8 mouse cellular contexts compared by ENCODE assay signal in the genomic region with DNA sequence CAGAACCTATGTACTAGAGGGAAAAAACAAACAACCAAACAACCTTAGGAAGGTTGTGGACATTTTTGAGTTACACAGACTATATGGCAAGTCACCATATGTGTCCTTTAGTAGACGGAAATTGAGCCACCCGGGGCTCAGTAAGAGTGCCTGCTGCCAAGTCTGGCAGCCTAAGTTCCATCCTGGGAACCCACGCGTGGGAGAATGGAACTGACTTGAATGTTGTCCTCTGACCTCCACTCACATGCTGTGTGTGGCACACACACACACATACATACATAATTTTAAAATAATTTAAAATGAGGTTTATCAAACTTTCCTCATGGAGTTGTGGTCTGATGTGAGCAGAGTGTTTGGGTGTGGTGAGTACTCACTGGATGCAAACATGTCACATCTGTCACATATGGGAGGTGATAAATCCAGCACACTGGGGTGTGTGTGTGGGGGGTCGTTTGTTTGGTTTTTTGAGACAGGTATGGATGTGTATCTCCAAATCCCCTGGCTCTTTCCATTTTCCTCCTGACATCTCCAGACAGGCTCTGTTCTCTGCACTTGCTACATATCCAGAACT. TPM values are rescaled to one million over a fixed set of nuclear protein-coding genes. Genes with fewer than 3 reads are reported as not detected.
DNase-seq lines count a peak whose midpoint lies in the region; ATAC-seq and TF ChIP-seq lines count a peak whose summit lies in the region.

No protein-coding gene starts in this region.

- 0 out of 2 replicates have a peak overlapping the region, but pooled peaks have one; percentile 47 for H3K9ac ChIP-seq in hindbrain, embryonic 12.5 days
- no peak overlapping the region for H3K9ac ChIP-seq in hindbrain, embryonic 11.5 days (ENCODE audit: low read depth, low read length)
- H3K9ac ChIP-seq in CH12.LX (ENCODE audit: insufficient read depth, low read depth): no peak overlapping the region
- no peak overlapping the region for H3K9ac ChIP-seq in limb, embryonic 14.5 days (ENCODE audit: low read depth, low read length, severe bottlenecking)

- peaks cover 3% of the 10 kb centered on the region; the same call in 1 of the 2 replicates for H3K27me3 ChIP-seq in hindbrain, embryonic 12.5 days
- no peaks in the 10 kb centered on the region for H3K27me3 ChIP-seq in hindbrain, embryonic 11.5 days (ENCODE audit: control insufficient read depth, insufficient read depth, low read length)
- H3K27me3 ChIP-seq in CH12.LX (replicated peaks): peaks cover 15% of the 10 kb centered on the region
- H3K27me3 ChIP-seq in limb, embryonic 14.5 days (ENCODE audit: control insufficient read depth, insufficient read depth, low read length): no peaks in the 10 kb centered on the region

- in situ Hi-C loops in CH12.LX (cut with MboI; ENCODE audit: low pct_ligation_motif_present, low pct_unique_long_range_greater_than_20kb, low sequenced_read_pairs): no loop called here

- TF ChIP-seq EP300 in CH12.LX (IDR thresholded peaks at IDR 0.05; ENCODE audit: low read length): no peak

- TF ChIP-seq POLR2A in CH12.LX (IDR thresholded peaks at IDR 0.05; ENCODE audit: low read depth, low read length): no peak
- no peak for TF ChIP-seq POLR2A in limb, embryonic 14.5 days (IDR thresholded peaks at IDR 0.05; ENCODE audit: borderline replicate concordance, extremely low read depth, insufficient read depth, insufficient read length)

- dilution Hi-C loops in CH12.LX (cut with MboI; ENCODE audit: extremely low pct_ligation_motif_present, extremely low pct_unique_long_range_greater_than_20kb, low sequenced_read_pairs): no loop called here

- H3K4me3 ChIP-seq in hindbrain, embryonic 12.5 days: no peak overlapping the region
- no peak overlapping the region for H3K4me3 ChIP-seq in hindbrain, embryonic 11.5 days (ENCODE audit: low read depth, low read length)
- no peak overlapping the region for H3K4me3 ChIP-seq in CH12.LX (replicated peaks in 1 of 3; ENCODE audit: low read depth in 2 of 3, low read length in 2 of 3, poor library complexity in 1 of 3)
- H3K4me3 ChIP-seq in limb, embryonic 14.5 days (replicated peaks; ENCODE audit: low read length): no peak overlapping the region

- no peak for ATAC-seq in hindbrain, embryonic 12.5 days (ENCODE audit: low FRiP score)
- no peak for ATAC-seq in hindbrain, embryonic 11.5 days (ENCODE audit: low FRiP score)
- ATAC-seq in limb, embryonic 14.5 days (ENCODE audit: low FRiP score, low read depth): no peak

- no peaks in the 10 kb centered on the region for H3K36me3 ChIP-seq in hindbrain, embryonic 12.5 days
- no peaks in the 10 kb centered on the region for H3K36me3 ChIP-seq in hindbrain, embryonic 11.5 days (ENCODE audit: control insufficient read depth, insufficient read depth, low read length)
- peaks cover 0 to 24% of the 10 kb centered on the region in 2 experiments for H3K36me3 ChIP-seq in CH12.LX (replicated peaks in 1 of 2; ENCODE audit: control insufficient read depth in 1 of 2, insufficient read depth in 1 of 2, low read length in 1 of 2)
- H3K36me3 ChIP-seq in limb, embryonic 14.5 days (ENCODE audit: control insufficient read depth, insufficient read depth, low read length): peaks cover 3% of the 10 kb centered on the region

- H3K4me1 ChIP-seq in hindbrain, embryonic 12.5 days: peaks cover 46% of the 10 kb centered on the region
- peaks cover 14% of the 10 kb centered on the region; the same call in 1 of the 2 replicates for H3K4me1 ChIP-seq in hindbrain, embryonic 11.5 days (replicated peaks; ENCODE audit: control insufficient read depth, insufficient read depth, low read length)
- peaks cover 5 to 47% of the 10 kb centered on the region in 2 experiments; a peak in 3 of 4 replicates for H3K4me1 ChIP-seq in CH12.LX (ENCODE audit: control insufficient read depth in 1 of 2, insufficient read depth in 2 of 2)
- H3K4me1 ChIP-seq in limb, embryonic 14.5 days (ENCODE audit: control insufficient read depth, insufficient read depth, low read length): peaks cover 23% of the 10 kb centered on the region

- no peak overlapping the region for H3K27ac ChIP-seq in hindbrain, embryonic 12.5 days
- no peak overlapping the region for H3K27ac ChIP-seq in hindbrain, embryonic 11.5 days (ENCODE audit: low read depth, low read length)
- no peak overlapping the region for H3K27ac ChIP-seq in CH12.LX (ENCODE audit: insufficient read depth, low read depth)
- H3K27ac ChIP-seq in limb, embryonic 14.5 days (replicated peaks; ENCODE audit: low read depth, low read length): no peak overlapping the region

- no peaks in the 10 kb centered on the region for H3K9me3 ChIP-seq in hindbrain, embryonic 12.5 days (replicated peaks)
- no peaks in the 10 kb centered on the region for H3K9me3 ChIP-seq in hindbrain, embryonic 11.5 days (ENCODE audit: control insufficient read depth, low read length)
- H3K9me3 ChIP-seq in CH12.LX (replicated peaks; ENCODE audit: low read length): no peaks in the 10 kb centered on the region
- no peaks in the 10 kb centered on the region for H3K9me3 ChIP-seq in limb, embryonic 14.5 days (ENCODE audit: control insufficient read depth, low read length)

- peak overlapping the region; percentile 29; the same call in 1 of the 2 replicates for H3K4me2 ChIP-seq in hindbrain, embryonic 12.5 days (replicated peaks)
- no peak overlapping the region for H3K4me2 ChIP-seq in hindbrain, embryonic 11.5 days (replicated peaks; ENCODE audit: low read depth, low read length)
- H3K4me2 ChIP-seq in CH12.LX (ENCODE audit: insufficient read depth, low read depth, poor library complexity, severe bottlenecking): peak overlapping the region; percentile 24; the same call in 1 of the 2 replicates
- H3K4me2 ChIP-seq in limb, embryonic 14.5 days (replicated peaks; ENCODE audit: low read depth, low read length, severe bottlenecking): peak overlapping the region; percentile 40; the same call in 1 of the 2 replicates

- 73% methylated on average over 5 of the region's 5 CpGs for WGBS in hindbrain, embryonic 12.5 days
- WGBS in hindbrain, embryonic 11.5 days: 73% methylated on average over 5 of the region's 5 CpGs
- WGBS in limb, embryonic 14.5 days: 52% methylated on average over 5 of the region's 5 CpGs

- no peak for TF ChIP-seq RAD21 in CH12.LX (IDR thresholded peaks at IDR 0.05; ENCODE audit: low read depth, low read length)

- TF ChIP-seq CTCF in CH12.LX (conservative IDR thresholded peaks at IDR 0.05 in 1 of 2, IDR thresholded peaks at IDR 0.05 in 1 of 2; ENCODE audit: low read depth in 2 of 2, low read length in 2 of 2): no peak

- no peak for DNase-seq in hindbrain, embryonic 11.5 days (ENCODE audit: low spot score)
- no peak for DNase-seq in CH12.LX (ENCODE audit: extremely low read depth)
- peak; percentile 60 for DNase-seq in c-Kit-negative CD71-positive TER-119-positive erythroid progenitor cells, embryonic 14.5 days (ENCODE audit: low read depth, low spot score)
- no peak for DNase-seq in limb, embryonic 14.5 days (ENCODE audit: low spot score)
- DNase-seq in thymus, postnatal 36 days: no peak
- DNase-seq in layer of hippocampus, postnatal 25 days (ENCODE audit: extremely low spot score in 1 of 2, low spot score in 1 of 2): no peak
- no peak for DNase-seq in retina, postnatal 1 day

- peaks cover 47% of the 10 kb centered on the region for H3K79me2 ChIP-seq in CH12.LX (replicated peaks; ENCODE audit: control insufficient read depth, extremely low read depth, insufficient read depth, poor library complexity, severe bottlenecking)

RNA-seq across cellular contexts. Expression of a gene that starts 1.8 kb away (rescaled TPM):
- 133 and 134 TPM in 2 replicates for polyA plus RNA-seq in hindbrain, embryonic 12.5 days (2016; fragmentation: Nextera tagmentation; extraction: Ambion mirVana)
- polyA plus RNA-seq in hindbrain, embryonic 11.5 days (2014; fragmentation: Nextera tagmentation; extraction: Ambion mirVana): 55.4 and 62.8 TPM in 2 replicates
- total RNA-seq in CH12.LX (2012; rRNA removed): 111 and 120 TPM in 2 replicates
- 117 and 122 TPM in 2 replicates for total RNA-seq in CH12.LX (2014; rRNA removed)
- polyA plus RNA-seq in CH12.LX (2012; ENCODE audit: insufficient read length, low read depth): 190 and 194 TPM in 2 replicates
- 142 and 168 TPM in 2 replicates for polyA plus RNA-seq in limb, embryonic 14.5 days (2012; rRNA removed)
- 74.5 and 87.6 TPM in 2 replicates for polyA plus RNA-seq in limb, embryonic 14.5 days (2014; fragmentation: Nextera tagmentation; extraction: Ambion mirVana)
- 100 to 1,000 TPM; 163 to 169 TPM for total RNA-seq in layer of hippocampus, postnatal 25 days (2021)

RNA-seq across cellular contexts. Expression of a gene that starts 2.1 kb away (rescaled TPM):
- 23.9 and 26.8 TPM in 2 replicates for polyA plus RNA-seq in hindbrain, embryonic 12.5 days (2016; fragmentation: Nextera tagmentation; extraction: Ambion mirVana)
- 21.5 and 27.5 TPM in 2 replicates for polyA plus RNA-seq in hindbrain, embryonic 11.5 days (2014; fragmentation: Nextera tagmentation; extraction: Ambion mirVana)
- total RNA-seq in CH12.LX (2012; rRNA removed) (3.6 and 4.5 TPM in 2 replicates), CH12.LX (2014; rRNA removed) (1.3 and 1.7 TPM in 2 replicates)
- polyA plus RNA-seq in CH12.LX (2012; ENCODE audit: insufficient read length, low read depth): 2.8 and 4.2 TPM in 2 replicates
- 25.0 and 31.0 TPM in 2 replicates for polyA plus RNA-seq in limb, embryonic 14.5 days (2012; rRNA removed)
- polyA plus RNA-seq in limb, embryonic 14.5 days (2014; fragmentation: Nextera tagmentation; extraction: Ambion mirVana): 33.4 and 36.1 TPM in 2 replicates
- total RNA-seq in layer of hippocampus, postnatal 25 days (2021): 10 to 100 TPM; 49.6 to 51.1 TPM

RNA-seq across cellular contexts. Expression of a gene that starts 25.6 kb away (rescaled TPM):
- 46.9 and 50.2 TPM in 2 replicates for polyA plus RNA-seq in hindbrain, embryonic 12.5 days (2016; fragmentation: Nextera tagmentation; extraction: Ambion mirVana)
- polyA plus RNA-seq in hindbrain, embryonic 11.5 days (2014; fragmentation: Nextera tagmentation; extraction: Ambion mirVana): 41.9 and 44.5 TPM in 2 replicates
- 19.2 and 22.8 TPM in 2 replicates for total RNA-seq in CH12.LX (2012; rRNA removed)
- 15.0 and 22.3 TPM in 2 replicates for total RNA-seq in CH12.LX (2014; rRNA removed)
- 17.9 and 19.1 TPM in 2 replicates for polyA plus RNA-seq in CH12.LX (2012; ENCODE audit: insufficient read length, low read depth)
- 49.8 and 71.3 TPM in 2 replicates for polyA plus RNA-seq in limb, embryonic 14.5 days (2012; rRNA removed)
- 30.9 and 31.8 TPM in 2 replicates for polyA plus RNA-seq in limb, embryonic 14.5 days (2014; fragmentation: Nextera tagmentation; extraction: Ambion mirVana)
- total RNA-seq in layer of hippocampus, postnatal 25 days (2021): 10 to 100 TPM; 25.1 to 27.5 TPM

RNA-seq across cellular contexts. Expression of a gene that starts 53.6 kb away (rescaled TPM):
- 29.3 and 30.7 TPM in 2 replicates for polyA plus RNA-seq in hindbrain, embryonic 12.5 days (2016; fragmentation: Nextera tagmentation; extraction: Ambion mirVana)
- 13.9 and 18.6 TPM in 2 replicates for polyA plus RNA-seq in hindbrain, embryonic 11.5 days (2014; fragmentation: Nextera tagmentation; extraction: Ambion mirVana)
- total RNA-seq in CH12.LX (2012; rRNA removed): 11.2 and 15.0 TPM in 2 replicates
- 9.1 and 9.2 TPM in 2 replicates for total RNA-seq in CH12.LX (2014; rRNA removed)
- 7.4 and 9.4 TPM in 2 replicates for polyA plus RNA-seq in CH12.LX (2012; ENCODE audit: insufficient read length, low read depth)
- polyA plus RNA-seq in limb, embryonic 14.5 days (2012; rRNA removed): 28.9 and 37.3 TPM in 2 replicates
- polyA plus RNA-seq in limb, embryonic 14.5 days (2014; fragmentation: Nextera tagmentation; extraction: Ambion mirVana): 20.5 and 21.7 TPM in 2 replicates
- 100 to 1,000 TPM; 102 to 110 TPM for total RNA-seq in layer of hippocampus, postnatal 25 days (2021)

RNA-seq across cellular contexts. Expression of a gene that starts 56.3 kb away (rescaled TPM):
- polyA plus RNA-seq in hindbrain, embryonic 12.5 days (2016; fragmentation: Nextera tagmentation; extraction: Ambion mirVana): 4.7 and 4.8 TPM in 2 replicates
- polyA plus RNA-seq in hindbrain, embryonic 11.5 days (2014; fragmentation: Nextera tagmentation; extraction: Ambion mirVana): 6.3 and 6.8 TPM in 2 replicates
- total RNA-seq in CH12.LX (2012; rRNA removed) (0.98 and 1.1 TPM in 2 replicates), CH12.LX (2014; rRNA removed) (0.22 and 0.51 TPM in 2 replicates)
- 0.31 and 0.33 TPM in 2 replicates for polyA plus RNA-seq in CH12.LX (2012; ENCODE audit: insufficient read length, low read depth)
- 31.0 and 47.8 TPM in 2 replicates for polyA plus RNA-seq in limb, embryonic 14.5 days (2012; rRNA removed)
- 3.9 and 7.5 TPM in 2 replicates for polyA plus RNA-seq in limb, embryonic 14.5 days (2014; fragmentation: Nextera tagmentation; extraction: Ambion mirVana)
- total RNA-seq in layer of hippocampus, postnatal 25 days (2021): 10 to 100 TPM; 12.8 to 13.1 TPM
